Mouse (Mus musculus): ENCODE data around the gene Hbq1b. TPM values are rescaled to one million over a fixed set of nuclear protein-coding genes. Genes with fewer than 3 reads are reported as not detected.

The Hbq1b gene
- not detected for polyA plus RNA-seq (2014; fragmentation: Illumina TruSeq; extraction: RNeasy Lipid Tissue Mini Kit (QIAGEN cat#74804); ENCODE audit: low read depth, low replicate concordance)

DNA sequence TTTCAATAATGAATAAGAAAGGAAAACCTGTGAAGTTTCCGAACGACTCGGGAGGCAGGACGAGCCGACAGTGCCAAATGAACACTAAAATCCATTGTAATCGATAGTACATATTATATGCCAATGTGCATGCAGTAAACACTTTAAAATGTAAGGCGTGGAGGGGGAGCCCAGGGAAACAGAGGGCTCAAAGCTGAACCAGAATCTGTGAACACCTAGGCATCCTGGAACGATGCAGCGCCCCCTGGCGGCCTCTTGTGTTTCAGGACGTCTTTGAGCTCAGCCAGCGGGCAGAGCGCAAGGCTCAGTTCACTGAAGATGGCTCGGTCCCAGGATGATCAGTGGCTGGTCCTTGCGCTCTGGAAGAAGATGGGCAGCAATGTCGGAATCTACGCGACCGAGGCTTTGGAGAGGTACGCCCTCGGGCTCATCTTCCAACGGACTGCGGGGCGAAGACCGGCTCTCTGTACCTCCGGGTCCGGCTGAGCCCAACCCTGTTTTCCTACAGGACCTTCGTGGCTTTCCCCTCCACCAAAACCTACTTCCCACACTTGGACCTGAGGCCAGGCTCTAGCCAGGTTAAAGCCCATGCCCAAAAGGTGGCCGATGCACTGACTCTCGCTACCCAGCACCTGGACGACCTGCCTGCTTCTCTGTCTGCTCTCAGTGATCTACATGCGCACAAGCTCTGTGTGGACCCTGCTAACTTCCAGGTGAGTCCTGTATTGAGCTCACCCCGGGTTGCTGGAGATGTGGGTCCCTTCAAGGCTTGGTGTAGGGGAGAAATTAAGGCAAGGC lies at the start of gene Hbq1b:
Gene Hbq1b (plus strand): TSS at position 271 of the 798 bp plus-strand sequence.

GRCm38 (mm10) chr11:32267188-32267884 lies 19.4 kb upstream of the Hbq1b start, which contains the start of gene Nprl3:
Nprl3 (minus strand) TSS chr11:32267707.

GRCm38 (mm10) chr11:32276347-32276746 lies 10.4 kb upstream of the Hbq1b start, which contains the start of gene Hba-x:
Hba-x (plus strand) TSS chr11:32276400.

DNA sequence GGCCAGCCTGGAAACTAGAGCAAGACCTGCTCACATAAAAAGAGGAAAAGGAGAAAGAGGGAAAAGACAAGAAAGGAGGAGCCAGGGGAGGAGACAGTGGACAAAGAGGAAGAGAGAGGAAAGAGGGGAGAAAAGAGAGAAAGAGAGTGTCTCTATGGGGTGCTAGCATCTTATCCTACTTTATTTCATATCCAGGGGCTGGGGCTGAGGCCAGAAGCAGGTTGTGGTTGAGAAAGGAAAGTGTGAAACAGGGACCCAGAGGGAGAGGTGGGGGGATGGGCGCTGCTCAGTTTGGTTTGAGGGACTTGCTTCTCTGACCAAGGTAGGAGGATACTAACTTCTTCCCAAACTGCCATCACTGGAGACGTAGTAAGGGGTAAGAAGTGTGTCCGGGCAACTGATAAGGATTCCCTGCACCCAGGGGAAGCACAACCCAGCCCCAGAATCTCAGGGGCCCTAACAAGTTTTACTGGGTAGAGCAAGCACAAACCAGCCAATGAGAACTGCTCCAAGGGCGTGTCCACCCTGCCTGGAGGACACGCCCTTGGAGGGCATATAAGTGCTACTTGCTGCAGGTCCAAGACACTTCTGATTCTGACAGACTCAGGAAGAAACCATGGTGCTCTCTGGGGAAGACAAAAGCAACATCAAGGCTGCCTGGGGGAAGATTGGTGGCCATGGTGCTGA lies 3.5 kb upstream of the Hbq1b start, which contains the start of gene Hba-a1:
Gene Hba-a1 (plus strand): TSS at position 421 of the 687 bp plus-strand sequence.

DNA sequence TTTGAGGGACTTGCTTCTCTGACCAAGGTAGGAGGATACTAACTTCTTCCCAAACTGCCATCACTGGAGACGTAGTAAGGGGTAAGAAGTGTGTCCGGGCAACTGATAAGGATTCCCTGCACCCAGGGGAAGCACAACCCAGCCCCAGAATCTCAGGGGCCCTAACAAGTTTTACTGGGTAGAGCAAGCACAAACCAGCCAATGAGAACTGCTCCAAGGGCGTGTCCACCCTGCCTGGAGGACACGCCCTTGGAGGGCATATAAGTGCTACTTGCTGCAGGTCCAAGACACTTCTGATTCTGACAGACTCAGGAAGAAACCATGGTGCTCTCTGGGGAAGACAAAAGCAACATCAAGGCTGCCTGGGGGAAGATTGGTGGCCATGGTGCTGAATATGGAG lies 9.4 kb downstream of the Hbq1b start, which contains the start of gene Hba-a2:
Gene Hba-a2 (plus strand): TSS at position 287 of the 400 bp plus-strand sequence.

GRCm38 (mm10) chr11:32299865-32300264 lies 13.1 kb downstream of the Hbq1b start, which contains the start of gene Hbq1a:
Hbq1a (plus strand) TSS chr11:32300069.

Other genes starting within 250 kb of the Hbq1b start
- not detected for gene Il9r, start 86.7 kb upstream of the Hbq1b start, polyA plus RNA-seq (2014; fragmentation: Illumina TruSeq; extraction: RNeasy Lipid Tissue Mini Kit (QIAGEN cat#74804); ENCODE audit: low read depth, low replicate concordance)
- 9.2 TPM for gene Snrnp25, start 81.5 kb upstream of the Hbq1b start, polyA plus RNA-seq (2014; fragmentation: Illumina TruSeq; extraction: RNeasy Lipid Tissue Mini Kit (QIAGEN cat#74804); ENCODE audit: low read depth, low replicate concordance)
- gene Rhbdf1, start 64.7 kb upstream of the Hbq1b start, polyA plus RNA-seq (2014; fragmentation: Illumina TruSeq; extraction: RNeasy Lipid Tissue Mini Kit (QIAGEN cat#74804); ENCODE audit: low read depth, low replicate concordance): 29.6 TPM
- 8.1 TPM for gene Mpg, start 60.5 kb upstream of the Hbq1b start, polyA plus RNA-seq (2014; fragmentation: Illumina TruSeq; extraction: RNeasy Lipid Tissue Mini Kit (QIAGEN cat#74804); ENCODE audit: low read depth, low replicate concordance)
- 28.0 TPM for gene Nprl3, start 19.3 kb upstream of the Hbq1b start, polyA plus RNA-seq (2014; fragmentation: Illumina TruSeq; extraction: RNeasy Lipid Tissue Mini Kit (QIAGEN cat#74804); ENCODE audit: low read depth, low replicate concordance)
- not detected for gene Hba-x, start 10.6 kb upstream of the Hbq1b start, polyA plus RNA-seq (2014; fragmentation: Illumina TruSeq; extraction: RNeasy Lipid Tissue Mini Kit (QIAGEN cat#74804); ENCODE audit: low read depth, low replicate concordance)
- gene Hba-a1, start 3.5 kb upstream of the Hbq1b start, polyA plus RNA-seq (2014; fragmentation: Illumina TruSeq; extraction: RNeasy Lipid Tissue Mini Kit (QIAGEN cat#74804); ENCODE audit: low read depth, low replicate concordance): 2,402 TPM
- 4,849 TPM for gene Hba-a2, start 9.5 kb downstream of the Hbq1b start, polyA plus RNA-seq (2014; fragmentation: Illumina TruSeq; extraction: RNeasy Lipid Tissue Mini Kit (QIAGEN cat#74804); ENCODE audit: low read depth, low replicate concordance)
- 1.3 TPM for gene Hbq1a, start 13.1 kb downstream of the Hbq1b start, polyA plus RNA-seq (2014; fragmentation: Illumina TruSeq; extraction: RNeasy Lipid Tissue Mini Kit (QIAGEN cat#74804); ENCODE audit: low read depth, low replicate concordance)
- 4.0 TPM for gene Sh3pxd2b, start 60.9 kb downstream of the Hbq1b start, polyA plus RNA-seq (2014; fragmentation: Illumina TruSeq; extraction: RNeasy Lipid Tissue Mini Kit (QIAGEN cat#74804); ENCODE audit: low read depth, low replicate concordance)
- gene Ubtd2, start 168.4 kb downstream of the Hbq1b start, polyA plus RNA-seq (2014; fragmentation: Illumina TruSeq; extraction: RNeasy Lipid Tissue Mini Kit (QIAGEN cat#74804); ENCODE audit: low read depth, low replicate concordance): 5.8 TPM
- gene Efcab9, start 245.1 kb downstream of the Hbq1b start, polyA plus RNA-seq (2014; fragmentation: Illumina TruSeq; extraction: RNeasy Lipid Tissue Mini Kit (QIAGEN cat#74804); ENCODE audit: low read depth, low replicate concordance): not detected
- 7.0 TPM for gene Stk10, start 246.3 kb downstream of the Hbq1b start, polyA plus RNA-seq (2014; fragmentation: Illumina TruSeq; extraction: RNeasy Lipid Tissue Mini Kit (QIAGEN cat#74804); ENCODE audit: low read depth, low replicate concordance)